Mouse (Mus musculus) megakaryocyte, embryonic 14.5 days (primary cell): ENCODE data around the gene Spata21. TPM values are rescaled to one million over a fixed set of nuclear protein-coding genes. Genes with fewer than 3 reads are reported as not detected.

ENCODE experiments used
- H3K27me3 ChIP-seq: replicated peaks from 2 replicates; pipeline ENCODE3; 2012; ENCODE audit warnings: inconsistent platforms
- H3K36me3 ChIP-seq: replicated peaks from 2 replicates; pipeline ENCODE3; 2012; ENCODE audit warnings: low read length, inconsistent platforms, mixed read lengths
- H3K4me1 ChIP-seq: 2 replicates; pipeline ENCODE4 v1.6.1; 2012; ENCODE audit warnings: inconsistent platforms
- H3K4me3 ChIP-seq: replicated peaks from 2 replicates; pipeline ENCODE3; 2012; ENCODE audit warnings: moderate library complexity, mild to moderate bottlenecking, inconsistent platforms
- H3K9me3 ChIP-seq: 2 replicates; pipeline ENCODE4 v1.6.1; 2012; ENCODE audit warnings: inconsistent platforms
- FLI1 ChIP-seq: IDR thresholded peaks from 2 replicates; pipeline ENCODE4 v1.6.1; 2012; ENCODE audit warnings: low read length, inconsistent platforms, mixed read lengths
- GATA1 ChIP-seq: IDR thresholded peaks from 3 replicates; pipeline ENCODE4 v1.6.1; 2012; ENCODE audit warnings: mixed read lengths, low read length, inconsistent platforms, borderline replicate concordance
- polyA plus RNA-seq: library from polyadenylated mRNA; stranded (reverse); fragments of >175 nt; gene quantifications from 2 replicates; pipeline ENCODE4 v1.2.3, GENCODE M21; 2012; ENCODE audit warnings: low replicate concordance; ENCODE audit not compliant: insufficient read depth

The Spata21 gene
- polyA plus RNA-seq, 1 experiment: not detected

- Histone ChIP-seq H3K9me3 (no peaks in the 10 kb centered on the region), H3K4me3 (peak overlapping the region; percentile 94), H3K4me1 (peaks cover 51% of the 10 kb centered on the region), H3K36me3 (peaks cover 4% of the 10 kb centered on the region), H3K27me3 (no peaks in the 10 kb centered on the region)
- TF ChIP-seq GATA1 (no peak), FLI1 (no peak)
Measured at GRCm38 (mm10) chr4:141149116-141149515, 61.0 kb downstream of the Spata21 start.

GRCm38 (mm10) chr4:141157485-141157884 is 69.4 kb downstream of the Spata21 start:
- Histone ChIP-seq H3K4me1 (peaks cover 75% of the 10 kb centered on the region), H3K36me3 (peaks cover 13% of the 10 kb centered on the region), H3K9me3 (no peaks in the 10 kb centered on the region), H3K4me3 (peak overlapping the region; percentile 19), H3K27me3 (no peaks in the 10 kb centered on the region)
- no peak for TF ChIP-seq FLI1
- no peak for TF ChIP-seq GATA1

DNA sequence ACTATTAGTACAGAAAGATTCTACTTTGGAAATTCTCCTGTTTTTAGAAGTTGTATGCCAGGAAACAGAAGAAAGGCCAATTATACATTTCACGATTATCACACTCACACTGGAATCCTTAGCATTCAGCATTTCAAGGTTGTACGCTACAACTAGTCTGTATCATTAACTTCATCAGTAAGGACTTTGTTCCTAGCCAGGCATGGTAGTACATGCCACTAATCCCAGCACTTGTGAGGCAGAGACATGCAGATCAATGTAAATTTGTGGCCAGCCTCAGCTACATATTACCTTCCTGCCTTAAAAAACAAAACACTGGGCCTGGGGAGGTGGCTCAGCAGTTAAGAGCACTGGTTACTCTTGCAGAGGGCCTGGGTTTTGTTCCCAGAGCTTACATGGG is 70.5 kb downstream of the Spata21 start:
- no peaks in the 10 kb centered on the region for H3K27me3 ChIP-seq
- H3K36me3 ChIP-seq: peaks cover 12% of the 10 kb centered on the region
- H3K4me3 ChIP-seq: no peak overlapping the region
- TF ChIP-seq FLI1: no peak
- no peak for TF ChIP-seq GATA1
- H3K9me3 ChIP-seq: no peaks in the 10 kb centered on the region
- peaks cover 75% of the 10 kb centered on the region for H3K4me1 ChIP-seq

GRCm38 (mm10) chr4:141159093-141159492 is 71.0 kb downstream of the Spata21 start:
- no peak for TF ChIP-seq GATA1
- TF ChIP-seq FLI1: no peak
- Histone ChIP-seq H3K4me3 (no peak overlapping the region), H3K9me3 (no peaks in the 10 kb centered on the region), H3K4me1 (peaks cover 74% of the 10 kb centered on the region), H3K27me3 (no peaks in the 10 kb centered on the region), H3K36me3 (peaks cover 15% of the 10 kb centered on the region)

GRCm38 (mm10) chr4:141159666-141160065 is 71.5 kb downstream of the Spata21 start:
- H3K4me1 ChIP-seq: peaks cover 69% of the 10 kb centered on the region

DNA sequence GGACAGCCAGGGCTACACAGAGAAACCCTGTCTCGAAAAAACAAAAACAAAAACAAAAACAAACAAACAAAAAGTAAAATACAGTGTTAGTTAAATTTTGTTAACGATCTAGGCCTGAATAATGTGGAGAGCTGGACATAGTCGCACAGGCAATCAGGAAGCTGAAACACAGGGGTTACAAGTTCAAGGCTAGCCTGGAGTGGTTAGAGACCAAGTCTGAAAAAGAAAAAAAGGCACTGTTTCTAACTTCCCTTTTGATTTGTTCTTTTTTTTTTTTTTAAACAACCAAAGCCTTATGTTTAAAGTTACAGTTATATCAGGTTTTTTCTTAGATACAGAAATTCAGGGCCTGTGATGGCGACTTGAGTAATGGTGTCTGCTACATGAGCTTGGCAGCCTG is 72.1 kb downstream of the Spata21 start:
- TF ChIP-seq FLI1 (no peak), GATA1 (no peak)
- H3K9me3 ChIP-seq: no peaks in the 10 kb centered on the region
- H3K4me3 ChIP-seq: no peak overlapping the region
- H3K4me1 ChIP-seq: peaks cover 64% of the 10 kb centered on the region
- no peaks in the 10 kb centered on the region for H3K27me3 ChIP-seq
- H3K36me3 ChIP-seq: peaks cover 16% of the 10 kb centered on the region

More at GRCm38 (mm10) chr4:141159666-141160065, 71.5 kb downstream of the Spata21 start:
- TF ChIP-seq FLI1 (no peak), GATA1 (no peak)
- H3K9me3 ChIP-seq: no peaks in the 10 kb centered on the region
- no peak overlapping the region for H3K4me3 ChIP-seq
- no peaks in the 10 kb centered on the region for H3K27me3 ChIP-seq
- H3K36me3 ChIP-seq: peaks cover 15% of the 10 kb centered on the region

GRCm38 (mm10) chr4:141161699-141162208 is 73.6 kb downstream of the Spata21 start:
- Histone ChIP-seq H3K36me3 (peaks cover 27% of the 10 kb centered on the region), H3K9me3 (no peaks in the 10 kb centered on the region), H3K4me3 (no peak overlapping the region), H3K4me1 (peaks cover 60% of the 10 kb centered on the region), H3K27me3 (no peaks in the 10 kb centered on the region)
- no peak for TF ChIP-seq FLI1
- TF ChIP-seq GATA1: no peak

Other genes starting within 250 kb of the Spata21 start
- 0.29 TPM in 1 of 2 replicates, not detected in the other for gene Padi1, start 242.6 kb upstream of the Spata21 start, polyA plus RNA-seq
- 3.3 and 3.8 TPM in 2 replicates for gene Padi2, start 182.0 kb upstream of the Spata21 start, polyA plus RNA-seq
- gene Sdhb, start 127.1 kb upstream of the Spata21 start, polyA plus RNA-seq: 129 and 181 TPM in 2 replicates
- gene Atp13a2, start 101.5 kb upstream of the Spata21 start, polyA plus RNA-seq: 373 and 691 TPM in 2 replicates
- gene Mfap2, start 77.9 kb upstream of the Spata21 start, polyA plus RNA-seq: not detected in 2 replicates
- gene Crocc, start 27.8 kb upstream of the Spata21 start, polyA plus RNA-seq: 4.0 and 4.2 TPM in 2 replicates
- 110 and 207 TPM in 2 replicates for gene Necap2, start 10.0 kb upstream of the Spata21 start, polyA plus RNA-seq
- 136 and 184 TPM in 2 replicates for gene Szrd1, start 51.4 kb downstream of the Spata21 start, polyA plus RNA-seq
- gene Fbxo42, start 59.6 kb downstream of the Spata21 start, polyA plus RNA-seq: 9.1 and 10.9 TPM in 2 replicates
- gene Rsg1, start 125.6 kb downstream of the Spata21 start, polyA plus RNA-seq: not detected in 2 replicates
- gene Arhgef19, start 151.2 kb downstream of the Spata21 start, polyA plus RNA-seq: 0.64 TPM in 1 of 2 replicates, not detected in the other
- gene Epha2, start 212.9 kb downstream of the Spata21 start, polyA plus RNA-seq: not detected in 2 replicates